Mouse (Mus musculus) forebrain, embryonic 13.5 days (tissue): ENCODE measurements around the gene St6galnac4. TPM values are rescaled to one million over a fixed set of nuclear protein-coding genes. Genes with fewer than 3 reads are reported as not detected.

Experiments used
- ATAC-seq: fragments of 200-750 bp; cut with Nextera tagmentation; 2 replicates; pipeline ENCODE4 v1.8.0; 2017
- H3K27ac ChIP-seq: fragments of 300-500 bp; sonication (generic); 2 replicates; pipeline ENCODE4 v1.5.1; 2015; ENCODE audit warnings: inconsistent platforms, mild to moderate bottlenecking, moderate library complexity
- H3K27me3 ChIP-seq: fragments of 300-500 bp; sonication (generic); 2 replicates; pipeline ENCODE4 v1.6.1; 2015; ENCODE audit warnings: mild to moderate bottlenecking, inconsistent platforms
- H3K36me3 ChIP-seq: fragments of 300-500 bp; sonication (generic); 2 replicates; pipeline ENCODE4 v1.6.1; 2015; ENCODE audit warnings: mild to moderate bottlenecking, inconsistent platforms; ENCODE audit not compliant: poor library complexity, severe bottlenecking
- H3K4me1 ChIP-seq: fragments of 300-500 bp; sonication (generic); 2 replicates; pipeline ENCODE4 v1.6.1; 2015; ENCODE audit warnings: inconsistent platforms
- H3K4me2 ChIP-seq: fragments of 300-500 bp; sonication (generic); 2 replicates; pipeline ENCODE4 v1.6.1; 2015; ENCODE audit warnings: inconsistent platforms, mild to moderate bottlenecking, moderate library complexity
- H3K4me3 ChIP-seq: fragments of 300-500 bp; sonication (generic); 2 replicates; pipeline ENCODE4 v1.5.1; 2015; ENCODE audit warnings: mild to moderate bottlenecking, inconsistent platforms
- H3K9ac ChIP-seq: fragments of 300-500 bp; sonication (generic); 2 replicates; pipeline ENCODE4 v1.6.1; 2015; ENCODE audit warnings: mild to moderate bottlenecking, inconsistent platforms
- H3K9me3 ChIP-seq: fragments of 300-500 bp; sonication (generic); replicated peaks from 2 replicates; pipeline ENCODE4 v1.6.1; 2016; ENCODE audit warnings: inconsistent platforms
- WGBS: fragments of 180-500 bp; shearing (Covaris S2); methylation state at CpG from one replicate; pipeline ENCODE4 v1.1.7; 2015; 5-methylcytosine and 5-hydroxymethylcytosine counted together
- polyA plus RNA-seq: library from polyadenylated mRNA; unstranded; fragments of >200 nt; fragmentation: Nextera tagmentation; extraction: Ambion mirVana; gene quantifications from 2 replicates; pipeline ENCODE4 v1.2.1, GENCODE M21; 2015

St6galnac4 gene
- polyA plus RNA-seq, 1 experiment from 2014 or later: 14.5 TPM

GRCm38 (mm10) chr2:32625873-32626694 is 39.2 kb downstream of the St6galnac4 start:
- Histone ChIP-seq H3K36me3 (no peaks in the 10 kb centered on the region), H3K9ac (peak overlapping the region; percentile 69), H3K4me2 (peak overlapping the region; percentile 69), H3K27ac (peak overlapping the region; percentile 83), H3K4me1 (peaks cover 54% of the 10 kb centered on the region), H3K4me3 (peak overlapping the region; percentile 40), H3K9me3 (no peaks in the 10 kb centered on the region), H3K27me3 (no peaks in the 10 kb centered on the region)
- WGBS: 56% methylated on average over 5 of the region's 5 CpGs
- ATAC-seq: peak; percentile 13; the same call in 1 of the 2 replicates

- WGBS: 69% methylated on average over 20 of the region's 20 CpGs
- Histone ChIP-seq H3K36me3 (no peaks in the 10 kb centered on the region), H3K27ac (no peak overlapping the region), H3K9ac (no peak overlapping the region), H3K4me2 (no peak overlapping the region), H3K9me3 (no peaks in the 10 kb centered on the region), H3K27me3 (no peaks in the 10 kb centered on the region), H3K4me1 (peaks cover 47% of the 10 kb centered on the region), H3K4me3 (no peak overlapping the region)
- no peak for ATAC-seq
Measured at GRCm38 (mm10) chr2:32627266-32628043, 40.6 kb downstream of the St6galnac4 start.

DNA sequence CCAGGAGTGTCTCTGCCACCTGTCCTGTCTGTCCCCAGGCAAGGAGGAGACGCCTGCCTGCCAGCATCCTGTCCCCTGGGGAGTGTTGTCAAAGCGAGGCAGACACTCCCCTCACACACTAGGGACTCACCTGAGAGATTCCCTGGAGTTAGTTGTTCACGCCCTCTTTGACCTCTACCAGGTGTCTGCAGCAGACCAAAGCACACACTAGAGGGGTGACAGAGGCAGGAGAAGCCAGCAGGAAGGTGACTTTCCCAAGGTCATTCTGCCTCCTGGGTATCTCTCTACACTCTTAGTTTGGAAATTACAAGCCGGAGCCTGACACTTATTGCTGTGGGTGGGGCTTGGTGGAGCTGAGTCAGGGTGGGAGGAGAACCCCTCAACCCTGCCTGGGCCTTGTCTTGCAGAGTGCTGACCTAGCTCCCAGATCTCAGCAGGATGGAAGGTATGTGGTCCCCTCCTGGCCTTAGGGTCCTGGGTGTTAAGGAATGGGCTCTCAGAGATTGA is 41.2 kb downstream of the St6galnac4 start:
- Histone ChIP-seq H3K9ac (no peak overlapping the region), H3K27me3 (no peaks in the 10 kb centered on the region), H3K27ac (no peak overlapping the region), H3K4me2 (no peak overlapping the region), H3K9me3 (no peaks in the 10 kb centered on the region), H3K4me3 (no peak overlapping the region), H3K36me3 (no peaks in the 10 kb centered on the region), H3K4me1 (peaks cover 47% of the 10 kb centered on the region)
- no peak for ATAC-seq
- 72% methylated on average over 4 of the region's 4 CpGs for WGBS

DNA sequence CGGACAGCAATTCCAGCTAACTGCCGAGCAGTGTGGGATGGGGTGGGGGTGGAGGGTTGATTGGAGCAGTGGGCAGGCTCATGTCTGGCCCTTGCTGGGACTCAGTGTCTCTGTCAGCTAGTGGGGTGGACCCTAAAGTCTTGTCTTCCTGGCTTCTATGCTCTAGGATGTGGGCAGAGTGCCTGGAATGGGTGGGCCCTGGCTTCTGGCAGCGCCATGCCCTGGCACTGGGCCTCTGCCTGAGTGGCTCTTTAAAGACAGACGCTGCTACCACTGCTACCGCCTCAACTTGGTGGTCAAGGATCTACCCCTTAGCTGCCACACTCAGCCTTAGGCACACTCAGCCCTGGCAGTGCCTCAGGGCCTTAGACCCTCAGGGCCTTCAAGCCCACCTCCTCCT is 41.8 kb downstream of the St6galnac4 start:
- Histone ChIP-seq H3K9ac (0 out of 2 replicates have a peak overlapping the region, but pooled peaks have one; percentile 45), H3K4me3 (no peak overlapping the region), H3K4me2 (peak overlapping the region; percentile 37), H3K9me3 (no peaks in the 10 kb centered on the region), H3K36me3 (peaks cover 5% of the 10 kb centered on the region), H3K27ac (peak overlapping the region; percentile 40), H3K27me3 (no peaks in the 10 kb centered on the region), H3K4me1 (peaks cover 47% of the 10 kb centered on the region)
- no peak for ATAC-seq
- 29% methylated on average over 5 of the region's 5 CpGs for WGBS

DNA sequence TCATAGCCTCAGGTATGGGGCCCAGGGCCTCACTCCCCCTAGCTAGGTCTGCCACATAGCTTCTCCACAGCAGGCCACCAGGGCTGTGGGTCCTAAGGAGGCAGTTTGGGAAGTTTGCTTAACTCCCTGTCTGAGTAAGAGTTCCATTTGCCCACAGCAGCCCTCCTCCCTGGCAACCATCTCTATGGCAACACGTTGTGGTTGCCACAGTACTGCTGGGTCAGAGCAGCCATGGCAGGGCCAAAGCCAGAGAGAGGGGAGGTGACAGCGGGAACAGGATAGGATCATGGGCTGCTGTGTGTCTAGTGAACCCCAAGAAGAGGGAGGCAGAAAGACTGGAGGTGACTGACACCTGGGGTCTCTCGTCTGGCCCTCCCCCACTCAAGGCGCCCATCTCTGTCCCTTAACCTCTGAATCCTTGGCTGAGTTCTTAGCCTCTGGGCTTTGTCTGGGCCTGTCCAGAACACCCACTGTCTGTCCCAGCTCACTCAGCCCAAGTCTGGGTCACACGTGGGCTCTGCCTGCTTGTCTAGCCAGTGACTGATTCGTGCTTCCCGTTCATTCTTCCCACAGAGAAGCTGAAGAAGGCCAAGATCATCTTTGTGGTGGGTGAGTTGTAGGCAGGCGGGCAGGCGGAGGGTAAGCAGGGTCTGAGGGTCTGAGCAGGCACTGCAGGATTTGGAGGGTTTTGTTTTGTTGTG is 42.5 kb downstream of the St6galnac4 start:
- H3K36me3 ChIP-seq: peaks cover 7% of the 10 kb centered on the region

GRCm38 (mm10) chr2:32630036-32630435 is 43.1 kb downstream of the St6galnac4 start:
- H3K4me1 ChIP-seq: peaks cover 41% of the 10 kb centered on the region
- ATAC-seq: no peak
- no peaks in the 10 kb centered on the region for H3K9me3 ChIP-seq
- peaks cover 7% of the 10 kb centered on the region for H3K36me3 ChIP-seq
- H3K4me3 ChIP-seq: 0 out of 2 replicates have a peak overlapping the region, but pooled peaks have one; percentile 4
- no peak overlapping the region for H3K9ac ChIP-seq
- H3K27ac ChIP-seq: no peak overlapping the region
- no peaks in the 10 kb centered on the region for H3K27me3 ChIP-seq
- H3K4me2 ChIP-seq: peak overlapping the region; percentile 37; the same call in 1 of the 2 replicates
- WGBS: 78% methylated on average over 7 of the region's 9 CpGs

More for the DNA sequence above, 42.5 kb downstream of the St6galnac4 start:
- H3K27me3 ChIP-seq: no peaks in the 10 kb centered on the region
- WGBS: 27% methylated on average over 9 of the region's 9 CpGs
- peak overlapping the region; percentile 4; the same call in 1 of the 2 replicates for H3K4me3 ChIP-seq
- no peaks in the 10 kb centered on the region for H3K9me3 ChIP-seq
- peaks cover 47% of the 10 kb centered on the region for H3K4me1 ChIP-seq
- ATAC-seq: peak; percentile 52
- peak overlapping the region; percentile 45; the same call in 1 of the 2 replicates for H3K9ac ChIP-seq
- peak overlapping the region; percentile 37 for H3K4me2 ChIP-seq
- H3K27ac ChIP-seq: peak overlapping the region; percentile 40

DNA sequence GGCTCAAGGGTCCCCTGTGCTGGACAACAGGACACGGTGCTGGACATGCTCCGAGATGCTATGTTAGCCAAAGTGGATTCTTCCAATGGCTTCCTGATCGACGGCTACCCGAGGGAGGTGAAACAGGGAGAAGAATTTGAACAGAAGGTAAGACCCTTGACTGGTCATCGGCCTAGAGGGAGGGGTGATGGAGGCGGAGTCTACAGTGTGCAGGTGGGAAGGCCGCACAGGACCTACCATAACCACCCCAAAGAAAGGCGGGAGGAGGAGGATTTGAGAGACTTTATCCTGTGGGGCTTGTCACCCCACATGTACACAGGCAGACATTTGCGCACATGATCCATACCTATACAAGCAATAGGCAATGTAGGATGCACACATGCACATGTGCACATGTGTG is 44.2 kb downstream of the St6galnac4 start:
- 0 out of 2 replicates have a peak overlapping the region, but pooled peaks have one; percentile 9 for H3K9ac ChIP-seq
- H3K27ac ChIP-seq: no peak overlapping the region
- no peak for ATAC-seq
- WGBS: 87% methylated on average over 10 of the region's 10 CpGs
- no peaks in the 10 kb centered on the region for H3K27me3 ChIP-seq
- peaks cover 7% of the 10 kb centered on the region for H3K36me3 ChIP-seq
- no peak overlapping the region for H3K4me2 ChIP-seq
- no peak overlapping the region for H3K4me3 ChIP-seq
- H3K4me1 ChIP-seq: peaks cover 31% of the 10 kb centered on the region
- no peaks in the 10 kb centered on the region for H3K9me3 ChIP-seq

DNA sequence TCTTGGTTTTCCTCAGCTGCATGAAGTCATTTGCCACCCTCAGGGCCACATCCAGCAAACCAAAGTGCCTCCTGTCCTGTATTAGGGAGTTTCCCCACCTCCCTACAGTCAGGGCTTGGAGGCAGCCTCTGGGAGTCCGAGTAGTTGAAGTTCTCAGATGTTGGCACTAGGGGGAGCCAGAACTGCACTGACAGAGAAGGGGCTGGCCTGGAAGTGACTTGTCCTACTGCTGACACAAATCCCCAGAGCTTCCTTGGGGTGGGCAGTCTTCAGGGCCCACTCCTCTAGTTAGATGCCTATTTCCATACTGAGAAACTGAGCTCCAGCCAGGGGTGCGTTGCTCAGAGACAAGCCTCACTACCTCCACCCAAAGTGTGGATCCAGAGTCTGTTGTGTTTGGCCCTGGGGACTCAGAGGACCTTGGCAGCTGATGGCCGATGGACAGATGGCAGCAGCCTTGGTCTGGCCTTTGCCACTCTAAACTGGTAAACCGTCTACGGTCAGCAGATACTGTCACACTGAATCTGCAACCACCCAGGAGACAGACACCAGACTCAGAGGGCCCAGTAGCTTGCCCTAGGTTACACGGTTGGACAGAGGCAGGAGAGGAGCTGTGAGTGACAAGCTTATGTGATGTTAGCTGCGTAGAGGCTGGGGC is 45.0 kb downstream of the St6galnac4 start:
- H3K4me1 ChIP-seq: peaks cover 25% of the 10 kb centered on the region
- H3K9ac ChIP-seq: 0 out of 2 replicates have a peak overlapping the region, but pooled peaks have one; percentile 27
- 59% methylated on average over 7 of the region's 7 CpGs for WGBS
- H3K27me3 ChIP-seq: no peaks in the 10 kb centered on the region
- no peak overlapping the region for H3K4me2 ChIP-seq
- no peak overlapping the region for H3K27ac ChIP-seq
- H3K9me3 ChIP-seq: no peaks in the 10 kb centered on the region
- no peak overlapping the region for H3K4me3 ChIP-seq
- peaks cover 7% of the 10 kb centered on the region for H3K36me3 ChIP-seq
- peak; percentile 36; the same call in 1 of the 2 replicates for ATAC-seq

- Histone ChIP-seq H3K36me3 (peaks cover 7% of the 10 kb centered on the region), H3K27me3 (no peaks in the 10 kb centered on the region), H3K4me2 (no peak overlapping the region), H3K27ac (no peak overlapping the region), H3K4me1 (peaks cover 12% of the 10 kb centered on the region), H3K4me3 (no peak overlapping the region), H3K9me3 (no peaks in the 10 kb centered on the region), H3K9ac (no peak overlapping the region)
- 86% methylated on average over 5 of the region's 5 CpGs for WGBS
- ATAC-seq: no peak
Measured at GRCm38 (mm10) chr2:32633660-32634059, 46.8 kb downstream of the St6galnac4 start.

GRCm38 (mm10) chr2:32634277-32635105 is 47.6 kb downstream of the St6galnac4 start:
- Histone ChIP-seq H3K27ac (no peak overlapping the region), H3K4me1 (peaks cover 4% of the 10 kb centered on the region), H3K9ac (no peak overlapping the region), H3K9me3 (no peaks in the 10 kb centered on the region), H3K4me3 (no peak overlapping the region), H3K27me3 (no peaks in the 10 kb centered on the region), H3K36me3 (peaks cover 7% of the 10 kb centered on the region), H3K4me2 (no peak overlapping the region)
- no peak for ATAC-seq
- WGBS: 83% methylated on average over 10 of the region's 10 CpGs
